Mouse (Mus musculus) kidney, adult 2 months (tissue): Measurements from ENCODE around the gene Pdgfa. TPM values are rescaled to one million over a fixed set of nuclear protein-coding genes. Genes with fewer than 3 reads are reported as not detected.

Source experiments
- DNase-seq: peaks from one replicate; pipeline ENCODE4 v3.0.0; 2021
- H3K27ac ChIP-seq: fragments of 200-500 bp; 2 replicates; pipeline ENCODE4 v1.5.1; 2012; ENCODE audit warnings: low read depth, low read length, control low read depth, inconsistent platforms; ENCODE audit not compliant: insufficient read depth
- H3K27me3 ChIP-seq: fragments of 200-500 bp; replicated peaks from 2 replicates; pipeline ENCODE4 v1.6.1; 2012; ENCODE audit warnings: mild to moderate bottlenecking, moderate library complexity, low read length, inconsistent platforms; ENCODE audit not compliant: control insufficient read depth, insufficient read depth
- H3K36me3 ChIP-seq: fragments of 200-500 bp; 2 replicates; pipeline ENCODE4 v1.6.1; 2012; ENCODE audit warnings: mild to moderate bottlenecking, moderate library complexity, low read length, inconsistent platforms; ENCODE audit not compliant: control insufficient read depth, insufficient read depth
- H3K4me1 ChIP-seq: fragments of 200-500 bp; 2 replicates; pipeline ENCODE4 v1.6.1; 2011; ENCODE audit warnings: low read length; ENCODE audit not compliant: control insufficient read depth, insufficient read depth
- H3K4me3 ChIP-seq: fragments of 200-500 bp; 2 replicates; pipeline ENCODE4 v1.5.1; 2011; ENCODE audit warnings: mild to moderate bottlenecking, low read depth, low read length, control low read depth; ENCODE audit not compliant: insufficient read depth
- CTCF ChIP-seq: fragments of 200-500 bp; conservative IDR thresholded peaks from 2 replicates; pipeline ENCODE4 v1.5.1; 2011; ENCODE audit warnings: low read depth, mild to moderate bottlenecking, control low read depth, low read length, moderate library complexity, mixed read lengths; ENCODE audit not compliant: insufficient read depth, insufficient read length
- POLR2A ChIP-seq: fragments of 200-500 bp; IDR thresholded peaks from one replicate; pipeline ENCODE4 v1.6.1; 2011; ENCODE audit warnings: low read depth, low read length, control low read depth
- WGBS: fragments of 180-500 bp; shearing (Covaris S2); methylation state at CpG from one replicate; pipeline ENCODE4 v1.1.7; 2018; 5-methylcytosine and 5-hydroxymethylcytosine counted together
- polyA plus RNA-seq: library from polyadenylated mRNA; depleted of rRNA; stranded (reverse); fragments of >200 nt; gene quantifications from 2 replicates; pipeline ENCODE4 v1.2.3, GENCODE M21; 2012

The Pdgfa gene
- polyA plus RNA-seq, 1 experiment, result 12.0 TPM

GRCm38 (mm10) chr5:138944551-138944950 is 52.6 kb downstream of the Pdgfa start:
- H3K4me3 ChIP-seq, result no peak overlapping the region
- 0 out of 2 replicates have a peak, but pooled peaks cover 4% of the 10 kb centered on the region for H3K4me1 ChIP-seq
- no peaks in the 10 kb centered on the region for H3K27me3 ChIP-seq
- DNase-seq, result peak; percentile 12
- no peaks in the 10 kb centered on the region for H3K36me3 ChIP-seq
- H3K27ac ChIP-seq, result no peak overlapping the region
- TF ChIP-seq POLR2A (no peak), CTCF (no peak)
- 74% methylated on average over 7 of the region's 7 CpGs for WGBS

GRCm38 (mm10) chr5:138941842-138942241 is 55.3 kb downstream of the Pdgfa start:
- TF ChIP-seq POLR2A (no peak), CTCF (no peak)
- 69% methylated on average over 8 of the region's 8 CpGs for WGBS
- no peaks in the 10 kb centered on the region for H3K4me1 ChIP-seq
- DNase-seq, result no peak
- no peaks in the 10 kb centered on the region for H3K27me3 ChIP-seq
- H3K27ac ChIP-seq, result no peak overlapping the region
- H3K4me3 ChIP-seq, result no peak overlapping the region
- no peaks in the 10 kb centered on the region for H3K36me3 ChIP-seq

GRCm38 (mm10) chr5:138940576-138940975 is 56.6 kb downstream of the Pdgfa start:
- Histone ChIP-seq H3K27me3 (no peaks in the 10 kb centered on the region), H3K4me1 (no peaks in the 10 kb centered on the region), H3K36me3 (no peaks in the 10 kb centered on the region), H3K4me3 (no peak overlapping the region), H3K27ac (no peak overlapping the region)
- TF ChIP-seq CTCF (no peak), POLR2A (no peak)
- 91% methylated on average over 4 of the region's 4 CpGs for WGBS
- DNase-seq, result no peak

GRCm38 (mm10) chr5:138938572-138939163 is 58.5 kb downstream of the Pdgfa start:
- no peaks in the 10 kb centered on the region for H3K27me3 ChIP-seq
- no peak for TF ChIP-seq CTCF
- TF ChIP-seq POLR2A, result no peak
- H3K4me3 ChIP-seq, result no peak overlapping the region
- H3K27ac ChIP-seq, result no peak overlapping the region
- H3K4me1 ChIP-seq, result no peaks in the 10 kb centered on the region
- 83% methylated on average over 3 of the region's 3 CpGs for WGBS
- H3K36me3 ChIP-seq, result no peaks in the 10 kb centered on the region
- no peak for DNase-seq

GRCm38 (mm10) chr5:138936399-138937089 is 60.6 kb downstream of the Pdgfa start:
- H3K4me3 ChIP-seq, result no peak overlapping the region
- H3K27ac ChIP-seq, result no peak overlapping the region
- no peaks in the 10 kb centered on the region for H3K4me1 ChIP-seq
- 80% methylated on average over 8 of the region's 8 CpGs for WGBS
- H3K36me3 ChIP-seq, result no peaks in the 10 kb centered on the region
- no peaks in the 10 kb centered on the region for H3K27me3 ChIP-seq
- TF ChIP-seq CTCF, result no peak
- DNase-seq, result no peak

GRCm38 (mm10) chr5:138934540-138934939 is 62.6 kb downstream of the Pdgfa start:
- H3K27ac ChIP-seq, result no peak overlapping the region
- H3K36me3 ChIP-seq, result no peaks in the 10 kb centered on the region
- H3K4me3 ChIP-seq, result no peak overlapping the region
- TF ChIP-seq CTCF (no peak), POLR2A (no peak)
- no peaks in the 10 kb centered on the region for H3K27me3 ChIP-seq
- WGBS, result 13% methylated on average over 6 of the region's 6 CpGs
- H3K4me1 ChIP-seq, result no peaks in the 10 kb centered on the region
- DNase-seq, result peak; percentile 59
